Mouse (Mus musculus): Measurements from ENCODE around the gene Ccdc22.

The Ccdc22 gene

GRCm38 (mm10) chrX:7573176-7574086 lies 31.9 kb downstream of the Ccdc22 start, which contains the start of gene Foxp3:
Gene Foxp3, plus strand, starts transcription at chrX:7573644.
- DNase-seq (ENCODE audit: low spot score) = no peak

GRCm38 (mm10) chrX:7572466-7572865 lies 32.9 kb downstream of the Ccdc22 start:
- DNase-seq (ENCODE audit: low spot score) = no peak

DNA sequence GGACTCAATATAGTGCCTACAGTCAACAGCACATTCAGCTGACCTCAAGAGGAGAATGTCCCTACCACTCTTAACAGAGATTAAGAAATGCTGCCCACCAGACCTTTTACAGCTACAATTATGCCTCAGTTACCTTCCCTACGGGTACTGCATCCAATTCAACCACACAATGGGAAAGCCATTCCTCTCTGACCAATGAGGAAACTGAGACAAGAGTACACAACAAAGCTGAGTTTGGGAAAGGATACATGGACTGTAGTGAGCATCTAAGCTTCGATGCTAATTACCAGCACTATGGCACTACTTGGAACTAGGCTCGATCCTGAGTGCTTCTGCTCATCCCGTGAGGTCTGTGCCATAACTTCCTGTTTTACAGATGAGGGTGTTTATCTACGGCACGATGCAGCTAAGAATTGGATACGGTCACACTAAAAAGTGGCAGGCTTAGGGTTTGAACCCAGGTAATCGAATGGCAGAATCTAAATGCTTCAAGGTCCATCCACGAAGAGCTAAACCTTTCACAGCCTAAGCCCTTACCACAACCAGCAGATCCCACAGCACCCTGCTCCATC lies 33.7 kb downstream of the Ccdc22 start:
- no peak for DNase-seq (ENCODE audit: low spot score)

DNA sequence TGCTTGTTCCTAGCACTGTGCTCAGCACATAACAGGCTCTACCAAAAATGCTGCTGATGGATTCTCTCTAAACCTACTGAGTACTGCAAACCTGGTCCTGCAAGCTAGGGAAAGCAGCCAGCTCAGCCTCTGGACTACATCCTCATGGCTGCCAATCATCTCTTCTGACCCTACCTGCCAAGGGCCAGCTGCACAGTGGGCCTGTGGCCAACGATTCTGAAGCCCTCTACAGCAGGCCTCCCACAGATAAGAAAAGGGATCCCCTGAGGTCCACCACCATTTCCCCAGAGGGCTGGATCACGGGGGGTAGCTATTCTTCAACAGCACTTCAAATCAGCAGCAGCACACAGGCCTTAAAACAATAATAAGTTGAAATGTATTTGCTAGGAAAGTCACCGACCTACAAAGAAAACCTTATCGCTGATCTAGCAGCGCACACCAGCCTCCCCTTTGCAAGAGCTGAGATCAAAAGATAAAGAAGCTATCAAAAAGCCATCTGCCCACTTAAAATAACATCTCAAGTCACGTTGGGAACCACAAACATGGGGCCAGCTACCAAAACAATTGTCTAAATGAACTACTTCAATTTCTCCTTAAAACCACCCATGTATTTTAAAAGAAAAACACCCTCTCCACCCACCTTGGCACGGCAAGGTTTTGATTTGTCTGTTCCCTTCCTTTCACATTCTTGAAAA lies 34.7 kb downstream of the Ccdc22 start:
- no peak for DNase-seq (ENCODE audit: low spot score)

- DNase-seq (ENCODE audit: low spot score) = no peak
These were observed 37.8 kb downstream of the Ccdc22 start for GRCm38 (mm10) chrX:7567491-7567890.

GRCm38 (mm10) chrX:7566352-7566751 lies 39.0 kb downstream of the Ccdc22 start:
- DNase-seq (ENCODE audit: low spot score) = no peak

- DNase-seq (ENCODE audit: low spot score) = no peak
These were observed 42.2 kb downstream of the Ccdc22 start for GRCm38 (mm10) chrX:7563076-7563475.

DNA sequence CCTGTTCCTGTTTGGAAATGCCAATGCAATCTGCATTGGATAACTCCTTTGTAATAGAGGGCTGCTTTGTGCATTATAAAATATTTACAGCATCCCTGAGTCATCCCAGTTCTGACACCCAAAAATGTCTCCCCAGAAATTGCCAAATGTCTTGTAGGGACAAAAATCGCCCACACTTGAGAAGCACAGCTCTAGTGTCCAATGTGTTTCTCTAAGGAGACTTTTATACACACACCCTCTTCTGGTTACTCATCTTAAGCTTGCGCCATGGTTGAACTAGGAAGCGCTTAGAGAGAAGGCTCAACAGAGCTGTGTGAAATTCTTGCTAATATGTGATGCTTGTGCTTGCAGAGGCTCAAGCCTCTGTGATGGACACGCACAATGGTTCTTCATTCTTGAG lies 51.8 kb downstream of the Ccdc22 start:
- DNase-seq (ENCODE audit: low spot score) = no peak

Data from layer of hippocampus, adult 11-12 months (tissue).